Mouse (Mus musculus) testis, adult 2 months (tissue): ENCODE measurements around the gene Scnn1a. TPM values are rescaled to one million over a fixed set of nuclear protein-coding genes. Genes with fewer than 3 reads are reported as not detected.

Experiments used
- H3K27ac ChIP-seq: fragments of 200-500 bp; 2 replicates; pipeline ENCODE4 v1.5.1; 2012; ENCODE audit warnings: low read depth, low read length; ENCODE audit not compliant: control insufficient read depth, insufficient read depth
- H3K27me3 ChIP-seq: fragments of 200-500 bp; 2 replicates; pipeline ENCODE4 v1.6.1; 2012; ENCODE audit warnings: mild to moderate bottlenecking, low read length, moderate library complexity; ENCODE audit not compliant: control insufficient read depth, insufficient read depth
- H3K36me3 ChIP-seq: fragments of 200-500 bp; 2 replicates; pipeline ENCODE4 v1.6.1; 2012; ENCODE audit warnings: mild to moderate bottlenecking, low read length; ENCODE audit not compliant: control insufficient read depth, insufficient read depth
- H3K4me1 ChIP-seq: fragments of 200-500 bp; 2 replicates; pipeline ENCODE4 v1.6.1; 2012; ENCODE audit warnings: low read length; ENCODE audit not compliant: control insufficient read depth, insufficient read depth
- H3K4me3 ChIP-seq: fragments of 200-500 bp; 2 replicates; pipeline ENCODE4 v1.5.1; 2012; ENCODE audit warnings: low read depth, mild to moderate bottlenecking, low read length, moderate library complexity, mixed read lengths; ENCODE audit not compliant: control insufficient read depth
- CTCF ChIP-seq: fragments of 200-500 bp; IDR thresholded peaks from 2 replicates; pipeline ENCODE4 v1.5.1; 2012; ENCODE audit warnings: low read depth, mild to moderate bottlenecking, inconsistent platforms, low read length, moderate library complexity; ENCODE audit not compliant: control insufficient read depth, insufficient read depth, insufficient replicate concordance
- POLR2A ChIP-seq: fragments of 200-500 bp; IDR thresholded peaks from 2 replicates; pipeline ENCODE4 v1.6.1; 2012; ENCODE audit warnings: low read depth, mild to moderate bottlenecking, inconsistent platforms, low read length, moderate library complexity; ENCODE audit not compliant: control insufficient read depth
- polyA plus RNA-seq: library from polyadenylated mRNA; depleted of rRNA; stranded (reverse); fragments of >200 nt; gene quantifications from 2 replicates; pipeline ENCODE4 v1.2.3, GENCODE M21; 2012

Scnn1a gene
- polyA plus RNA-seq, 1 experiment: 0.44 TPM

- Histone ChIP-seq H3K4me3 (peak overlapping the region; percentile 49), H3K27ac (no peak overlapping the region), H3K27me3 (no peaks in the 10 kb centered on the region), H3K36me3 (peaks cover 7% of the 10 kb centered on the region), H3K4me1 (no peaks in the 10 kb centered on the region; the same call in none of the 2 replicates)
- no peak for TF ChIP-seq CTCF
- no peak for TF ChIP-seq POLR2A
Measured at GRCm38 (mm10) chr6:125284751-125285150, 35.7 kb upstream of the Scnn1a start.

DNA sequence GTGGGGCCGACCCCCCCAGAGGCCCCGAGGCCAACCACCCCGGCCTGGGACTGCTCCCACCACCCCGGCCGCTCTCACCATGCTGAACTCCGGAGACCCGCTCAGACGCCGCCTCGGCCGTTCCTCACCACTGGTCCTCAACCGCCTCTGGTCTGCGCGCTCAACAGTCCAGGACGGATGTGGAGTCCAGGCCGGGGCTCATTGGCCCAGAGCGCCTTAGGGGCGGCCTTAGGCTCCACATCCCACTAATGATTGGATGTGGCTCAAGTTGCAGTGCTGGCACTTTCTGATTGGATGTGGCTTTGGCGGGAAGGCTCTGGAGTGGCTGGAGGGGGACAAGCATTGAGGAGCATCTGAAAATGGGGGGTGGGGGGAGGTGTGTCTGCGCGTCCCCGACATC is 34.6 kb upstream of the Scnn1a start, which contains the start of gene Tuba3a:
Tuba3a (minus strand) TSS at position 153 of the 400 bp plus-strand sequence.
- Histone ChIP-seq H3K4me1 (no peaks in the 10 kb centered on the region; the same call in none of the 2 replicates), H3K27ac (peak within 1 kb of the TSS; percentile 95), H3K36me3 (peaks cover 5% of the 10 kb centered on the region), H3K4me3 (peak within 1 kb of the TSS; percentile 97), H3K27me3 (no peaks in the 10 kb centered on the region)
- TF ChIP-seq POLR2A (peak; percentile 93), CTCF (no peak)

- H3K4me1 ChIP-seq: no peaks in the 10 kb centered on the region; the same call in none of the 2 replicates
- peaks cover 5% of the 10 kb centered on the region for H3K36me3 ChIP-seq
- TF ChIP-seq POLR2A (no peak), CTCF (no peak)
- no peaks in the 10 kb centered on the region for H3K27me3 ChIP-seq
- no peak overlapping the region for H3K27ac ChIP-seq
- H3K4me3 ChIP-seq: peak overlapping the region; percentile 97; the same call in 1 of the 2 replicates
Measured at GRCm38 (mm10) chr6:125286944-125287343, 33.5 kb upstream of the Scnn1a start.

- TF ChIP-seq POLR2A (no peak), CTCF (no peak)
- Histone ChIP-seq H3K36me3 (peaks cover 5% of the 10 kb centered on the region), H3K27me3 (no peaks in the 10 kb centered on the region), H3K4me1 (no peaks in the 10 kb centered on the region; the same call in none of the 2 replicates), H3K4me3 (no peak overlapping the region), H3K27ac (no peak overlapping the region)
Measured at GRCm38 (mm10) chr6:125288730-125289129, 31.7 kb upstream of the Scnn1a start.

DNA sequence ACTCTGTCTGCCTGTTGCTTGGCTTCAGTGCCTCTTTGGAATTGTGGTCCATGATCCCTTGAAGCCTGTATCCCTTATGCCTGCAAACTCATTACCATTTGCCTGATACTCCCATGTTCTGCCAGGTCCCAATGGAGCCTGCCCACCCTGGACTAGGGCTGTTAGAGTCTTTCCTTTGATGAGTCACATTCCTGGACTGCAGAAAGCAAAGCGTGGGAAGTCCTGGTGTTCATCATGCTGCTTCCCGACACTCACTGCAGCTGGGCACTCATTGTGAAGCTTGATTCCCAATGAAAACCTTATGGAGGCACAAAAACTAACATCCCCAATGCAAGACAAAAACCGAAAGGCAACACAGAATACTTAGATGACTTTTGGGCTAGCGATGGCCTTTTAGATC is 29.1 kb upstream of the Scnn1a start:
- Histone ChIP-seq H3K36me3 (no peaks in the 10 kb centered on the region), H3K27ac (no peak overlapping the region), H3K4me1 (no peaks in the 10 kb centered on the region; the same call in 1 of the 2 replicates), H3K27me3 (no peaks in the 10 kb centered on the region), H3K4me3 (no peak overlapping the region)
- TF ChIP-seq CTCF (no peak), POLR2A (no peak)

- H3K36me3 ChIP-seq: no peaks in the 10 kb centered on the region
- no peak for TF ChIP-seq CTCF
- TF ChIP-seq POLR2A: no peak
- no peaks in the 10 kb centered on the region for H3K27me3 ChIP-seq
- no peak overlapping the region for H3K27ac ChIP-seq
- H3K4me1 ChIP-seq: no peaks in the 10 kb centered on the region; the same call in 1 of the 2 replicates
- H3K4me3 ChIP-seq: no peak overlapping the region
Measured at GRCm38 (mm10) chr6:125292256-125292655, 28.2 kb upstream of the Scnn1a start.

GRCm38 (mm10) chr6:125294049-125294448 is 26.4 kb upstream of the Scnn1a start:
- H3K4me1 ChIP-seq: no peaks in the 10 kb centered on the region; the same call in 1 of the 2 replicates
- no peak overlapping the region for H3K27ac ChIP-seq
- no peak overlapping the region for H3K4me3 ChIP-seq
- TF ChIP-seq CTCF: no peak
- TF ChIP-seq POLR2A: no peak
- H3K27me3 ChIP-seq: no peaks in the 10 kb centered on the region
- no peaks in the 10 kb centered on the region for H3K36me3 ChIP-seq

DNA sequence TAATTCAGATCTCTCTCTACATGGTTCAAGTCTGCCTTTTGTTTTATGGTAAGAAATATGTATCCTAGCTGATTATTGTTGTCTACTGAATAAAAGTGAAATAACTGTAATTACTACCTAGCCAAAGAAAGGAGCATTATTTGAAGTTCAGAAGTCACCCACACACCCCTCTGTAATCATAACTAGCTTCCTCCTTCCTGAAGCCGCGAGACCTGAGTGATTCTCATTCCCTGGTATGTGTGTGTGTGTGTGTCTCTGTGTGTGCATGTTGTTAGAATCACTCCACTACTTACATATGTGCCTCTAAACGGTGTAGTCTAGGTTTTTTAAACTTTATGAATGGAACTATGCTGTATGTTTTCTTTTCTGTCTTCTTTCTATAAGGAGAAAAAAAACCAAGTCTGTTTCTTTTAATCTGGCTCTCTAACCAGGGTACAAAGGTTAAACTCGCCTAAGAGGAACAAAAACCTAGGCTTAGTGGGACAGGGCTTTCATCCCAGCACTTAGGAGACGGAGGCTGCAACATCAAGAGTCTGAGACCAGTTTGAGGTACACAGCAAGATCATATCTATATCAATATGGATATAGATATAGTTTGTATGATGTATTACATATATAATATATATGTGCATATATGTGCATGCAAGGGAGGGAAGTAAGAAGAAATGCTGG is 23.2 kb upstream of the Scnn1a start:
- Histone ChIP-seq H3K4me1 (peaks cover 2% of the 10 kb centered on the region; the same call in 1 of the 2 replicates), H3K27me3 (no peaks in the 10 kb centered on the region), H3K27ac (no peak overlapping the region), H3K36me3 (no peaks in the 10 kb centered on the region), H3K4me3 (no peak overlapping the region)
- TF ChIP-seq POLR2A: no peak
- TF ChIP-seq CTCF: no peak
